Mouse (Mus musculus) myocyte (in vitro differentiated cells): ENCODE measurements at regions not wholly inside any gene's neighbourhood (a gene's known extent, or its start where the extent isn't known, plus 50 kb on each side); places are given as distances from the start of the nearest gene placed in this dataset.

Source experiments
- H3K27me3 ChIP-seq: one replicate; pipeline ENCODE4 v1.6.1; 2011; ENCODE audit not compliant: control insufficient read depth, insufficient read depth, insufficient read length
- H3K36me3 ChIP-seq: one replicate; pipeline ENCODE4 v1.6.1; 2011; ENCODE audit not compliant: control insufficient read depth, insufficient read depth
- H3K4me2 ChIP-seq: one replicate; pipeline ENCODE4 v1.6.1; 2011; ENCODE audit warnings: low read depth, control low read depth
- H3K4me3 ChIP-seq: one replicate; pipeline ENCODE4 v1.5.1; 2011; ENCODE audit warnings: mild to moderate bottlenecking, control low read depth, moderate library complexity
- H3K79me2 ChIP-seq: one replicate; pipeline ENCODE4 v1.6.1; 2011; ENCODE audit not compliant: control insufficient read depth, insufficient read depth
- H3ac ChIP-seq: one replicate; pipeline ENCODE4 v1.6.1; 2011; ENCODE audit not compliant: control insufficient read depth, insufficient read length
- CEBPB ChIP-seq: IDR thresholded peaks from 2 replicates; pipeline ENCODE4 v1.6.1; 2011; ENCODE audit warnings: mild to moderate bottlenecking, moderate library complexity; ENCODE audit not compliant: poor library complexity, insufficient read depth, severe bottlenecking
- E2F4 ChIP-seq: IDR thresholded peaks from one replicate; pipeline ENCODE4 v1.6.1; 2011; ENCODE audit warnings: mild to moderate bottlenecking, control low read depth, moderate library complexity; ENCODE audit not compliant: insufficient read depth
- MAX ChIP-seq: IDR thresholded peaks from one replicate; pipeline ENCODE4 v1.6.1; 2011; ENCODE audit warnings: low read depth, mild to moderate bottlenecking, control low read depth
- MYOD1 ChIP-seq, 3 experiments: IDR thresholded peaks; one replicate each; pipeline ENCODE4 v1.6.1; 2011; ENCODE audit warnings: control low read depth in 2 of 3, low read depth in 2 of 3, mild to moderate bottlenecking in 2 of 3, moderate library complexity in 1 of 3; ENCODE audit not compliant: insufficient read length in 2 of 3, control insufficient read depth in 1 of 3
- MYOG ChIP-seq, 3 experiments: IDR thresholded peaks; one replicate each; pipeline ENCODE4 v1.6.1; 2011; ENCODE audit warnings: control low read depth in 2 of 3, low read depth in 2 of 3, mild to moderate bottlenecking in 2 of 3; ENCODE audit not compliant: insufficient read length in 2 of 3, control insufficient read depth in 1 of 3, insufficient read depth in 1 of 3
- POLR2A ChIP-seq: IDR thresholded peaks from one replicate; pipeline ENCODE4 v1.6.1; 2011; ENCODE audit warnings: low read depth, mild to moderate bottlenecking, control low read depth, moderate library complexity; ENCODE audit not compliant: insufficient read length
- POLR2AphosphoS2 ChIP-seq: IDR thresholded peaks from one replicate; pipeline ENCODE4 v1.6.1; 2011; ENCODE audit warnings: low read depth, control low read depth; ENCODE audit not compliant: insufficient read length
- REST ChIP-seq: IDR thresholded peaks from one replicate; pipeline ENCODE4 v1.6.1; 2011; ENCODE audit warnings: mild to moderate bottlenecking, control low read depth, moderate library complexity; ENCODE audit not compliant: insufficient read depth, insufficient read length
- SRF ChIP-seq: IDR thresholded peaks from one replicate; pipeline ENCODE4 v1.6.1; 2011; ENCODE audit warnings: low read depth; ENCODE audit not compliant: control insufficient read depth, insufficient read length
- TCF12 ChIP-seq: IDR thresholded peaks from one replicate; pipeline ENCODE4 v1.6.1; 2011; ENCODE audit warnings: mild to moderate bottlenecking, control low read depth; ENCODE audit not compliant: poor library complexity, insufficient read depth, severe bottlenecking
- TCF3 ChIP-seq: IDR thresholded peaks from one replicate; pipeline ENCODE4 v1.6.1; 2011; ENCODE audit warnings: low read depth, control low read depth; ENCODE audit not compliant: insufficient read length
- USF1 ChIP-seq: IDR thresholded peaks from one replicate; pipeline ENCODE4 v1.6.1; 2011; ENCODE audit warnings: low read depth, mild to moderate bottlenecking, control low read depth, moderate library complexity

GRCm38 (mm10) chr5:45110797-45111196 is 311.3 kb upstream of the Ldb2 start:
- Histone ChIP-seq H3K4me3 (no peak overlapping the region), H3K4me2 (no peak overlapping the region), H3K27me3 (no peaks in the 10 kb centered on the region), H3ac (no peak overlapping the region), H3K36me3 (no peaks in the 10 kb centered on the region), H3K79me2 (no peaks in the 10 kb centered on the region)
- TF ChIP-seq USF1 (no peak), SRF (no peak), MAX (no peak), POLR2A (no peak), MYOG (IDR thresholded peaks at IDR 0.05; ENCODE audit: control insufficient read depth in 1 of 3, insufficient read depth in 1 of 3, insufficient read length in 2 of 3, low read depth in 2 of 3) (no peak), TCF3 (no peak), POLR2AphosphoS2 (no peak), CEBPB (no peak), REST (no peak), E2F4 (no peak), TCF12 (no peak), MYOD1 (IDR thresholded peaks at IDR 0.05; ENCODE audit: control insufficient read depth in 1 of 3, insufficient read length in 2 of 3, low read depth in 2 of 3) (no peak)

GRCm38 (mm10) chr5:45105236-45105816 is 305.8 kb upstream of the Ldb2 start:
- Histone ChIP-seq H3ac (no peak overlapping the region), H3K79me2 (no peaks in the 10 kb centered on the region), H3K4me3 (no peak overlapping the region), H3K27me3 (no peaks in the 10 kb centered on the region), H3K36me3 (no peaks in the 10 kb centered on the region), H3K4me2 (no peak overlapping the region)
- TF ChIP-seq E2F4 (no peak), SRF (no peak), TCF12 (no peak), TCF3 (no peak), POLR2AphosphoS2 (no peak), MYOG (IDR thresholded peaks at IDR 0.05; ENCODE audit: control insufficient read depth in 1 of 3, insufficient read depth in 1 of 3, insufficient read length in 2 of 3, low read depth in 2 of 3) (no peak), USF1 (no peak), REST (no peak)

- no peak for TF ChIP-seq MAX
- no peak for TF ChIP-seq TCF3
- no peak for TF ChIP-seq MYOG (IDR thresholded peaks at IDR 0.05; ENCODE audit: control insufficient read depth in 1 of 3, insufficient read depth in 1 of 3, insufficient read length in 2 of 3, low read depth in 2 of 3)
- no peak for TF ChIP-seq E2F4
- no peak for TF ChIP-seq CEBPB
- TF ChIP-seq REST, result no peak
- no peak for TF ChIP-seq MYOD1 (IDR thresholded peaks at IDR 0.05; ENCODE audit: control insufficient read depth in 1 of 3, insufficient read length in 2 of 3, low read depth in 2 of 3)
- no peak for TF ChIP-seq POLR2A
- TF ChIP-seq POLR2AphosphoS2, result no peak
- no peak for TF ChIP-seq TCF12
- TF ChIP-seq USF1, result no peak
- no peak for TF ChIP-seq SRF
- Histone ChIP-seq H3K4me3 (no peak overlapping the region), H3K79me2 (no peaks in the 10 kb centered on the region), H3K36me3 (no peaks in the 10 kb centered on the region), H3ac (no peak overlapping the region), H3K27me3 (no peaks in the 10 kb centered on the region), H3K4me2 (peak overlapping the region; percentile 72)
Measured at GRCm38 (mm10) chr5:45103763-45104428, 304.4 kb upstream of the Ldb2 start.

GRCm38 (mm10) chr5:45102661-45103060 is 303.2 kb upstream of the Ldb2 start:
- Histone ChIP-seq H3K27me3 (no peaks in the 10 kb centered on the region), H3K79me2 (no peaks in the 10 kb centered on the region), H3K4me3 (no peak overlapping the region), H3K36me3 (no peaks in the 10 kb centered on the region), H3K4me2 (peak overlapping the region; percentile 72), H3ac (no peak overlapping the region)
- TF ChIP-seq POLR2A (no peak), CEBPB (no peak), REST (no peak), MYOG (IDR thresholded peaks at IDR 0.05; ENCODE audit: control insufficient read depth in 1 of 3, insufficient read depth in 1 of 3, insufficient read length in 2 of 3, low read depth in 2 of 3) (no peak), SRF (no peak), USF1 (no peak), MAX (no peak)

- peak overlapping the region; percentile 72 for H3K4me2 ChIP-seq
Measured at GRCm38 (mm10) chr5:45101777-45102176, 302.3 kb upstream of the Ldb2 start.

More at GRCm38 (mm10) chr5:45101777-45102176, 302.3 kb upstream of the Ldb2 start:
- TF ChIP-seq TCF3, result no peak
- Histone ChIP-seq H3K4me3 (no peak overlapping the region), H3ac (no peak overlapping the region), H3K27me3 (no peaks in the 10 kb centered on the region), H3K79me2 (no peaks in the 10 kb centered on the region), H3K36me3 (no peaks in the 10 kb centered on the region)
